Mouse (Mus musculus) small intestine, adult 2 months (tissue): ENCODE data around the gene Smco2. TPM values are rescaled to one million over a fixed set of nuclear protein-coding genes. Genes with fewer than 3 reads are reported as not detected.
"Not testable (repeated sequence)": the region's sequence is repeated elsewhere in the genome, so short reads cannot be mapped to it uniquely, and the experiment has no call there.

Experiments used
- H3K27ac ChIP-seq: fragments of 200-500 bp; 2 replicates; pipeline ENCODE4 v1.5.1; 2012; ENCODE audit warnings: low read depth, low read length, control low read depth, inconsistent platforms; ENCODE audit not compliant: insufficient read depth
- H3K27me3 ChIP-seq: fragments of 200-500 bp; 2 replicates; pipeline ENCODE4 v1.6.1; 2012; ENCODE audit warnings: mild to moderate bottlenecking, moderate library complexity, low read length, inconsistent platforms; ENCODE audit not compliant: control insufficient read depth, insufficient read depth
- H3K36me3 ChIP-seq: fragments of 200-500 bp; 2 replicates; pipeline ENCODE4 v1.6.1; 2012; ENCODE audit warnings: mild to moderate bottlenecking, low read length, control low read depth, inconsistent platforms; ENCODE audit not compliant: control insufficient read depth, insufficient read depth
- H3K4me1 ChIP-seq: fragments of 200-500 bp; 2 replicates; pipeline ENCODE4 v1.6.1; 2012; ENCODE audit warnings: low read length, inconsistent platforms, mixed read lengths; ENCODE audit not compliant: control insufficient read depth, insufficient read depth, insufficient read length
- H3K4me3 ChIP-seq: fragments of 200-500 bp; 2 replicates; pipeline ENCODE4 v1.5.1; 2012; ENCODE audit warnings: low read depth, mild to moderate bottlenecking, control low read depth, inconsistent platforms, low read length, moderate library complexity
- CTCF ChIP-seq: fragments of 200-500 bp; IDR thresholded peaks from 2 replicates; pipeline ENCODE4 v1.5.1; 2012; ENCODE audit warnings: low read depth, mild to moderate bottlenecking, control low read depth, inconsistent platforms, low read length, moderate library complexity, mixed read lengths; ENCODE audit not compliant: insufficient replicate concordance, insufficient read length; ENCODE audit errors: extremely low read depth
- POLR2A ChIP-seq: fragments of 200-500 bp; IDR thresholded peaks from 2 replicates; pipeline ENCODE4 v1.6.1; 2012; ENCODE audit warnings: low read depth, mild to moderate bottlenecking, control low read depth, inconsistent platforms, low read length, moderate library complexity
- WGBS: fragments of 180-500 bp; shearing (Covaris S2); methylation state at CpG from one replicate; pipeline ENCODE4 v1.1.7; 2018; 5-methylcytosine and 5-hydroxymethylcytosine counted together
- polyA plus RNA-seq: library from polyadenylated mRNA; depleted of rRNA; stranded (reverse); fragments of >200 nt; gene quantifications from 2 replicates; pipeline ENCODE4 v1.2.3, GENCODE M21; 2012

Gene Smco2
- polyA plus RNA-seq, 1 experiment, result not detected

DNA sequence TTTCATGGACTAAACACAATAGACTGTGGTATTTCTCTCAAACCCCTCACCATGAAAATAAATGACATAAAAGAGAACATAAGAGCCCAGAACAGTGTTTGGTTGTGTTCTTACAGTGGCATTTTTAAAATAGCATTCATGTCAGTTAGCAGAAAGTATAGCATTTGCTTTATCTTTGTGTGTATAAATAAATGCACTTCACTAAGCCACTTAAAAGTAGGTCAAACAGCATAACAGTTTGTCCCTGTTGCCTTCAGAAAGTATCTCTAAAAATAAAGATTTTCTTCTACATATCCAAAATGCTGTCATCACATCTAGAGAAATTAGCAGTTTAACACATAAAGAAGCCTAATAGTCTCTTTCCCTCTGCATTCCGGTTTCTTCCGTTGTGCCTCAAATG, 7.5 kb downstream of the Smco2 start:
- Histone ChIP-seq H3K27ac (no peak overlapping the region), H3K4me3 (no peak overlapping the region), H3K36me3 (no peaks in the 10 kb centered on the region), H3K4me1 (no peaks in the 10 kb centered on the region), H3K27me3 (no peaks in the 10 kb centered on the region)
- WGBS, result 84% methylated on average over 2 of the region's 2 CpGs
- TF ChIP-seq CTCF, result no peak
- TF ChIP-seq POLR2A, result no peak

DNA sequence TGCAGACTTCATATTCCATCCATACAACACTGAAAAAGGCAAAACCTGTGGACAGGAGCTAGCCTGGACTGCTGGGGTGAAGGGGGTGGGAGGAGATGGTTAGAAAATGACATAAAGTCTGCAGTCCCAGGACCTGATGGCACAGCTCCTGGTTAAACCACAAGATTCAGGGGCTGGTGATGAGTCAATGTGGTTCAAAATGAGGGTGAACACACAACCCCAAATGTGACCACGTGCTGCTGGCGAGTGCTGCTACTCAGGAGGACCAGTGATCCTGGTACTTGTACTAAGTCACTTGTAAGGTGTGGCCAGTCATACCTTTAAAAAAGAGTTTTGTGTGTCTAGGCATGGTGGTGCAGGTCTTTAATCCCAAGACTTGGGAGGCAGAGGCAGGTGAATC, 13.2 kb downstream of the Smco2 start:
- H3K27me3 ChIP-seq, result no peaks in the 10 kb centered on the region
- no peak overlapping the region for H3K4me3 ChIP-seq
- no peaks in the 10 kb centered on the region for H3K36me3 ChIP-seq
- no peaks in the 10 kb centered on the region for H3K4me1 ChIP-seq
- TF ChIP-seq POLR2A, result no peak
- no peak for TF ChIP-seq CTCF
- no peak overlapping the region for H3K27ac ChIP-seq
- WGBS, result 86% methylated on average over 2 of the region's 2 CpGs

DNA sequence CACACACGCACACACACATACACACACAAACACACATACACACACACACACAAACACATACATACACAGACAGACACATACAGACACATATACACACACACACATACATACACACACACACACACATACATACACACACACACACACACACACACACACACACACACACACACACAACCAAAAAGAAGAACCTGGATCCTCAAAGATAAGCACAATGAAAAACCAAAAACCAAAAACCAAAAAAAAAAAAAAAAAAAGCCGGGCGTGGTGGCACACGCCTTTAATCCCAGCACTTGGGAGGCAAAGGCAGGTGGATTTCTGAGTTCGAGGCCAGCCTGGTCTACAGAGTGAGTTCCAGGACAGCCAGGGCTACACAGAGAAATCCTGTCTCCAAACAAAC, 14.5 kb downstream of the Smco2 start:
- H3K4me1 ChIP-seq, H3K36me3 ChIP-seq, H3K4me3 ChIP-seq, H3K27me3 ChIP-seq, H3K27ac ChIP-seq: not testable (repeated sequence)
- 77% methylated on average over 5 of the region's 5 CpGs for WGBS

DNA sequence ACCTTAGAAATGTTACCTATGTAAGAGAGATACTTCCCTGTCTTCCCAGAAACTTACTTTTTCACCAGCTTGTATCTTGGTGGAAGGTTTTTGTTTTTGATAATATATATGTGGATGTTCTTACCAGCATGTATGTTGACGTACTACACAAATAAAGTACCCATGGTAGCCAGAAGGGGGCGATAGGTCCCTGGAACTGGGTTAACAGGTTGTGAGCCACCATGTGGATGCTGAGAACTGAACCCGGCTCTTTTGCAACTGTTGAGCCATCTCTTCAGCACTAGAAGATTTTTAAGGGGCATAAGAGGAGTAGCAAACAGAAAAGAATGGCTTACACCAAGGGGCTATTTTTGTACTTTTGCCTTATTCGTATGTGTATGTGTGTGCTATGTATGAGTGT, 15.8 kb downstream of the Smco2 start:
- WGBS, result 87% methylated on average over 4 of the region's 4 CpGs
- TF ChIP-seq CTCF (no peak), POLR2A (no peak)
- Histone ChIP-seq H3K27ac (no peak overlapping the region), H3K36me3 (no peaks in the 10 kb centered on the region), H3K4me1 (no peaks in the 10 kb centered on the region), H3K27me3 (no peaks in the 10 kb centered on the region), H3K4me3 (no peak overlapping the region)

DNA sequence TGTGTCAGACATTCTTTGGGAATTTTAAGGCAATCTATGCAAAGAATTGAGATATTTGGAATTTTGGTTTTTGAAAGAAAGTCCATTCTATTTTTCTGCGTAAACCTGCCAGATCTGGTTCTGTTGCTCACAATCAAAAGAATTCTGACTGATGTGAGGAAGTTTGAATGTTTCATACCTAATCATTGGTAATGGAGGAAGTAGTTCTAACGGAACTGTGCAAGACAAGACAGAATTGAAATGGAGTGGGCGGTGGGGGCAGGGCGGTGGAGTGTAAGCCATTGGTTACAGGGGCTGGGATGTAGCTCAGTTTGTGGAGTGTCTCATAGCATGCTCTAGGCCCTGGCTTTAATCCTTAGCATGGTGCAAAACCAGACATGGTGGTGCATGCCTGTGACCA, 22.1 kb downstream of the Smco2 start:
- Histone ChIP-seq H3K27me3 (no peaks in the 10 kb centered on the region), H3K27ac (no peak overlapping the region), H3K4me3 (no peak overlapping the region), H3K36me3 (no peaks in the 10 kb centered on the region), H3K4me1 (no peaks in the 10 kb centered on the region)
- WGBS, result 84% methylated on average over 4 of the region's 4 CpGs
- TF ChIP-seq CTCF, result no peak
- no peak for TF ChIP-seq POLR2A

DNA sequence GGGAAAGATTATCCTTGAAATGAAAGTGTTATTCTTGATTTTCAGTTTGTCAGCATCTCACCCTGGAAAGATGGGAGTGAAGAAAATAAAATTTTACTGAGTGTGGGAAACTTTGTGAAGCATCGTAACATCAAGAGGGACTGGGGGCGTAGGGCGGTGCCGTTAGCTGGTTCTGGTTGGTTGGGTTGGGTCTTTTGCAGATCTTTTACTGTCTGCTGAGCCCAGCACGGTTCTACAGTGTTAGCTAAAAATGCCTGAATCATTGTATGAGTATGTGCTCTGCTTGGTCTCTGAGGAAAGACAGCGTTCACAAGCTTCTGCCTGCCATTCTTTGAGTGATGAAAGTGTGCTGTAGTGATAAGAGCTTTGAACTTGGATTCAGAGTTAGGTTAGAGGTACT, 24.5 kb downstream of the Smco2 start:
- Histone ChIP-seq H3K4me3 (no peak overlapping the region), H3K27me3 (no peaks in the 10 kb centered on the region), H3K27ac (no peak overlapping the region), H3K36me3 (no peaks in the 10 kb centered on the region), H3K4me1 (no peaks in the 10 kb centered on the region)
- WGBS, result 80% methylated on average over 6 of the region's 6 CpGs
- TF ChIP-seq POLR2A (no peak), CTCF (no peak)

DNA sequence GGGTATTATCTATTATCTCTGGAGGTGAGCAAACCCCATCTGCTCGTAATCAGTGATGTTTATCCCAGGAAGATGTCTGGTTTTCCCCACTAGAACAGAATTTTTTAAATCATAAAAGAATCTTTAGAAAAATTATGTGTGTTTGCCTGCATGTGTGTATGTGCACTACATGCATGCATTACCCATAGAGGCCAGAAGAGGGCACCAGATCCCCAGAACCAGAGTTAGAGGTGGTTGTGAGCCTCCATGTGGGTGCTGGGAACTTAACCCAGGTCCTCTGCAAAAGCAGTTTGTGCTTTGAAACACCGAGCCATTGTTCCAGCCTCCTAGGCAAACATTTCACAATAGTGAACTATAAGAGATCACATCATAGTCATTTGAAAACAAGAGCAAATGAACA, 26.9 kb downstream of the Smco2 start:
- no peak overlapping the region for H3K4me3 ChIP-seq
- no peaks in the 10 kb centered on the region for H3K4me1 ChIP-seq
- H3K36me3 ChIP-seq, result no peaks in the 10 kb centered on the region
- TF ChIP-seq CTCF (no peak), POLR2A (no peak)
- H3K27me3 ChIP-seq, result no peaks in the 10 kb centered on the region
- H3K27ac ChIP-seq, result no peak overlapping the region
- 94% methylated on average over 2 of the region's 2 CpGs for WGBS

DNA sequence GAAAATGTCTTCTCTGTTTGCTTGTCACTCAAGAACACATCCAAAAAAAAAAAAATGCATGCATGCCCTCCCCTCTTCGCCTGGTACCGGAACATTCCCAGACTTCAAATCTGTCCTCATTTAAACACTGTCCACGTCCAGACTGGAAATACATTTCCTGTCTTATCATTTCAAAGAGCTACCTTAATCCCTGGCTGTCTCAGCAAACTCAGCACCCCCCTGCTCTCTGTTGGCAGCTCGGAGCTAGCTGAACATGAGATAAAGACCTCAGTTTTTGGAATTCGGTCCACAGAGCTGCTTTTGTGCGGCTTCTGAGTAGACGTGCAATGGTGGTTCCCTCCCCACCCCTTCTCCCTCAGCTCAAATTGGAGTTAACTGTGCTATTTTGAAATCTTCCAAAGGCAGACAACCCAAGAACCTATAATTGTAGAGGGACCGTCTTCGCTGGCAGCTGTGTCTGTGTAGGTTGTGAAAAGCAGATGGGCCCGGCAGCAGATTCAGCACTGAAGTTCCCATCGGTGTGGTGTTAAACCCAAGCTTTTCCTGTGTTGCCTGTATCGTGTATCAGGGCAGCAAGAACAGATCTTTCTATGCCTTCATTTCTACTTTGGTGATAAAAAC, 27.6 kb downstream of the Smco2 start:
- H3K36me3 ChIP-seq, result no peaks in the 10 kb centered on the region
- TF ChIP-seq CTCF (no peak), POLR2A (no peak)
- no peak overlapping the region for H3K4me3 ChIP-seq
- no peaks in the 10 kb centered on the region for H3K27me3 ChIP-seq
- H3K4me1 ChIP-seq, result no peaks in the 10 kb centered on the region
- 93% methylated on average over 12 of the region's 12 CpGs for WGBS
- no peak overlapping the region for H3K27ac ChIP-seq
